ENCODE assay signal across 22 mouse cellular contexts in the genomic region with DNA sequence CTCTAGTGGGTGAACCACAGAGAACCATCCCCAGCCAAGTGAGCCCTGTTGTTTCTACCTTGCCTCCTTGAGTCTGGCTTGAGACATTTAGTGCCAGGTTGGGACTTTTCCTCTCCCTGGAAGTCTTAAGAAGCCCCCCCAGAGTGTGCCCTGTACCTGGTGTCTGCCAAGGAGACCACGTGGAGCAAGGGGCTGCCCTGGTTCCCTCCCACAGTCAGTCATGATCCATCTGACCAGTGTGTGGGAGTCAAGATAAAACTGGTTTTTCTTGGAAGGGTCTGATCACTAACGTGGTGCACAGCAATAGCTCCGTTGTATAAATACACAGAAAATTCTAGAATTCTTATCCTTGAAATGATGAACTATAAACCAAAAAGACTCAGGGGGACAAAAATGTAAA. TPM values are rescaled to one million over a fixed set of nuclear protein-coding genes. Genes with fewer than 3 reads are reported as not detected.
A peak's percentile ranks its signal among the peaks of the same experiment; 100 is the strongest.
DNase-seq lines count a peak whose midpoint lies in the region; ATAC-seq and TF ChIP-seq lines count a peak whose summit lies in the region.
"Had no signal": no experiment of that assay in that cellular context is flagged by ENCODE, and none has a peak within 500 bp of the region (broad histone marks: within the 10 kb centered on the region; RNA-seq: fewer than 3 reads in every experiment).

No protein-coding gene starts in this region.

- no peak for ATAC-seq in forebrain, embryonic 15.5 days (replicated peaks)
- peak; percentile 63 for ATAC-seq in lung, embryonic 16.5 days (ENCODE audit: low read depth)
- peak; percentile 82 for ATAC-seq in liver, embryonic 13.5 days (ENCODE audit: low read depth)
- ATAC-seq in stomach, postnatal 0 days (ENCODE audit: low FRiP score, low TSS enrichment) = no peak; the same call in 1 of the 2 replicates
- ATAC-seq: CD4-positive, CD25-positive, alpha-beta regulatory T cell, adult 4 months had no signal

- no peak for TF ChIP-seq CTCF in stomach, postnatal 0 days (IDR thresholded peaks at IDR 0.05; ENCODE audit: low read depth)

- DNase-seq in forebrain, embryonic 10.5 days (ENCODE audit: extremely low spot score, low spot score) = no peak
- no peak for DNase-seq in lung, postnatal 10 days
- DNase-seq in liver, embryonic 13.5 days = peak; percentile 53
- no peak for DNase-seq in stomach, postnatal 0 days (ENCODE audit: low spot score)
- no peak for DNase-seq in spleen, postnatal 36 days (ENCODE audit: low spot score in 2 of 2)
- no peak for DNase-seq in urinary bladder, postnatal 25 days (ENCODE audit: low spot score)
- DNase-seq: cerebellum, adult 11 months; cerebellum, postnatal 36 days; forebrain, postnatal 0 days; gastrocnemius, adult 2 months; heart, adult 18-20 months; heart, postnatal 10 days; kidney, adult 8-10 months; kidney, postnatal 36 days had no signal

- TF ChIP-seq EP300 in stomach, postnatal 0 days (optimal IDR thresholded peaks at IDR 0.05) = no peak

- H3K27me3 ChIP-seq in forebrain, embryonic 10.5 days (ENCODE audit: poor library complexity, severe bottlenecking) = peaks cover 65% of the 10 kb centered on the region
- peaks cover 6% of the 10 kb centered on the region; the same call in 1 of the 2 replicates for H3K27me3 ChIP-seq in forebrain, embryonic 15.5 days
- H3K27me3 ChIP-seq in lung, embryonic 16.5 days (ENCODE audit: control insufficient read depth, insufficient read depth, low read depth, low read length) = peaks cover 3% of the 10 kb centered on the region; the same call in 1 of the 2 replicates
- H3K27me3 ChIP-seq in liver, embryonic 13.5 days = peaks cover 35% of the 10 kb centered on the region
- H3K27me3 ChIP-seq in stomach, postnatal 0 days (ENCODE audit: control insufficient read depth, insufficient read depth, low read length) = no peaks in the 10 kb centered on the region

- peak overlapping the region; percentile 86 for H3K27ac ChIP-seq in forebrain, embryonic 10.5 days
- no peak overlapping the region for H3K27ac ChIP-seq in forebrain, embryonic 15.5 days (replicated peaks)
- peak overlapping the region; percentile 58 for H3K27ac ChIP-seq in lung, embryonic 16.5 days (ENCODE audit: low read length)
- peak overlapping the region; percentile 82 for H3K27ac ChIP-seq in liver, embryonic 13.5 days
- peak overlapping the region; percentile 75 for H3K27ac ChIP-seq in stomach, postnatal 0 days (replicated peaks)
- H3K27ac ChIP-seq: gastrocnemius, adult 2 months; hindbrain, embryonic 14.5 days; limb, embryonic 13.5 days; midbrain, embryonic 12.5 days; neural tube, embryonic 15.5 days had no signal

- H3K9ac ChIP-seq in forebrain, embryonic 15.5 days (replicated peaks) = no peak overlapping the region
- H3K9ac ChIP-seq in lung, embryonic 16.5 days (ENCODE audit: low read length) = no peak overlapping the region
- H3K9ac ChIP-seq in liver, embryonic 13.5 days = peak overlapping the region; percentile 57
- no peak overlapping the region for H3K9ac ChIP-seq in stomach, postnatal 0 days (ENCODE audit: low read length)
- H3K9ac ChIP-seq: forebrain, postnatal 0 days; hindbrain, embryonic 14.5 days; limb, embryonic 13.5 days; midbrain, embryonic 12.5 days; neural tube, embryonic 15.5 days had no signal

- H3K9me3 ChIP-seq in forebrain, embryonic 10.5 days = no peaks in the 10 kb centered on the region
- H3K9me3 ChIP-seq in forebrain, embryonic 15.5 days = no peaks in the 10 kb centered on the region
- no peaks in the 10 kb centered on the region for H3K9me3 ChIP-seq in lung, embryonic 16.5 days (ENCODE audit: control insufficient read depth, low read length)
- no peaks in the 10 kb centered on the region for H3K9me3 ChIP-seq in liver, embryonic 13.5 days (replicated peaks)
- H3K9me3 ChIP-seq in stomach, postnatal 0 days (ENCODE audit: control insufficient read depth, low read length) = no peaks in the 10 kb centered on the region
- H3K9me3 ChIP-seq: limb, embryonic 13.5 days; midbrain, embryonic 12.5 days; neural tube, embryonic 15.5 days had no signal

- peaks cover 58% of the 10 kb centered on the region for H3K4me1 ChIP-seq in forebrain, embryonic 10.5 days
- peaks cover 12% of the 10 kb centered on the region for H3K4me1 ChIP-seq in forebrain, embryonic 15.5 days
- H3K4me1 ChIP-seq in lung, embryonic 16.5 days (replicated peaks; ENCODE audit: control insufficient read depth, insufficient read depth, low read length) = peaks cover 28% of the 10 kb centered on the region
- H3K4me1 ChIP-seq in liver, embryonic 13.5 days (replicated peaks) = peaks cover 66% of the 10 kb centered on the region
- H3K4me1 ChIP-seq in stomach, postnatal 0 days (replicated peaks; ENCODE audit: control insufficient read depth, insufficient read depth) = no peaks in the 10 kb centered on the region

- H3K36me3 ChIP-seq in forebrain, embryonic 10.5 days (replicated peaks) = peaks cover 6% of the 10 kb centered on the region; the same call in 1 of the 2 replicates
- no peaks in the 10 kb centered on the region for H3K36me3 ChIP-seq in forebrain, embryonic 15.5 days
- no peaks in the 10 kb centered on the region for H3K36me3 ChIP-seq in lung, embryonic 16.5 days (ENCODE audit: control insufficient read depth, insufficient read depth, low read length)
- peaks cover 3% of the 10 kb centered on the region; the same call in 1 of the 2 replicates for H3K36me3 ChIP-seq in liver, embryonic 13.5 days
- H3K36me3 ChIP-seq in stomach, postnatal 0 days (ENCODE audit: control insufficient read depth, insufficient read depth, low read length) = no peaks in the 10 kb centered on the region
- H3K36me3 ChIP-seq: limb, embryonic 13.5 days; midbrain, embryonic 12.5 days; neural tube, embryonic 15.5 days had no signal

- no peak overlapping the region for H3K4me3 ChIP-seq in forebrain, embryonic 10.5 days
- no peak overlapping the region for H3K4me3 ChIP-seq in forebrain, embryonic 15.5 days
- H3K4me3 ChIP-seq in lung, embryonic 16.5 days (ENCODE audit: low read length) = no peak overlapping the region
- H3K4me3 ChIP-seq in liver, embryonic 13.5 days (replicated peaks) = no peak overlapping the region
- no peak overlapping the region for H3K4me3 ChIP-seq in stomach, postnatal 0 days (ENCODE audit: low read depth, low read length)
- H3K4me3 ChIP-seq: gastrocnemius, adult 2 months; limb, embryonic 13.5 days; midbrain, embryonic 12.5 days; myocyte; neural tube, embryonic 15.5 days had no signal

- 63% methylated on average over 3 of the region's 3 CpGs for WGBS in forebrain, embryonic 10.5 days
- WGBS in forebrain, embryonic 15.5 days = 55% methylated on average over 3 of the region's 3 CpGs
- under 1% methylated on average over 3 of the region's 3 CpGs for WGBS in lung, embryonic 16.5 days
- 6% methylated on average over 3 of the region's 3 CpGs for WGBS in liver, embryonic 13.5 days (ENCODE audit: insufficient replicate concordance)
- 4% methylated on average over 3 of the region's 3 CpGs for WGBS in stomach, postnatal 0 days

- H3K4me2 ChIP-seq in forebrain, embryonic 15.5 days (replicated peaks) = no peak overlapping the region
- no peak overlapping the region for H3K4me2 ChIP-seq in lung, embryonic 16.5 days (ENCODE audit: low read depth, low read length)
- 0 out of 2 replicates have a peak overlapping the region, but pooled peaks have one; percentile 91 for H3K4me2 ChIP-seq in liver, embryonic 13.5 days
- H3K4me2 ChIP-seq in stomach, postnatal 0 days (replicated peaks; ENCODE audit: low read depth) = no peak overlapping the region
- H3K4me2 ChIP-seq: hindbrain, embryonic 14.5 days; limb, embryonic 13.5 days; midbrain, embryonic 12.5 days; neural tube, embryonic 15.5 days had no signal

RNA-seq across cellular contexts. Expression of a gene that starts 12.0 kb away (rescaled TPM):
- polyA plus RNA-seq in forebrain, embryonic 10.5 days (2016; fragmentation: Nextera tagmentation; extraction: Ambion mirVana) = 17.9 and 22.3 TPM in 2 replicates
- 7.5 and 7.8 TPM in 2 replicates for polyA plus RNA-seq in forebrain, embryonic 15.5 days (2015; fragmentation: Nextera tagmentation; extraction: Ambion mirVana)
- 111 and 114 TPM in 2 replicates for polyA plus RNA-seq in lung, embryonic 16.5 days (2015; fragmentation: Nextera tagmentation; extraction: Ambion mirVana)
- 3.4 and 3.8 TPM in 2 replicates for polyA plus RNA-seq in liver, embryonic 13.5 days (2015; fragmentation: Nextera tagmentation; extraction: Ambion mirVana)
- 32.4 and 41.6 TPM in 2 replicates for polyA plus RNA-seq in stomach, postnatal 0 days (2015; fragmentation: Nextera tagmentation; extraction: Ambion mirVana)

Comparison
In these comparisons a context has a peak if more than half of its experiments do, and no peak if none do; other contexts are left out.
1. ATAC-seq: peak in lung, embryonic 16.5 days (single experiment) and liver, embryonic 13.5 days (single experiment); none in forebrain, embryonic 15.5 days (single experiment) and stomach, postnatal 0 days (single experiment).